Mouse (Mus musculus) left cerebral cortex, postnatal 36 days (tissue): ENCODE results near the gene Tnp2. TPM values are rescaled to one million over a fixed set of nuclear protein-coding genes. Genes with fewer than 3 reads are reported as not detected.

Source experiments
- total RNA-seq, 2 experiments: library from RNA; stranded (reverse); gene quantifications; 2 replicates each; pipeline ENCODE4 v1.2.3; 2021

Gene Tnp2
- total RNA-seq, 2 experiments from 2014 or later, result not detected

Other genes starting within 250 kb of the Tnp2 start
- gene Dexi, start 245.6 kb downstream of the Tnp2 start, total RNA-seq, result 10 to 100 TPM; 65.3 TPM
- 10 to 100 TPM; 92.4 to 97.8 TPM for gene Clec16a, start 243.3 kb downstream of the Tnp2 start, total RNA-seq
- 1 to 10 TPM in 1 of 2 experiments, under 1 TPM in 1; 0.52 to 1.0 TPM for gene Socs1, start 3.1 kb downstream of the Tnp2 start, total RNA-seq
- gene Prm3, start 2.3 kb upstream of the Tnp2 start, total RNA-seq, result not detected
- not detected for gene Prm2, start 7.5 kb upstream of the Tnp2 start, total RNA-seq
- not detected for gene Prm1, start 17.2 kb upstream of the Tnp2 start, total RNA-seq
- gene Gm11172, start 24.3 kb upstream of the Tnp2 start, total RNA-seq, result not detected
- under 1 TPM; 0.18 to 0.25 TPM for gene Rmi2, start 46.4 kb upstream of the Tnp2 start, total RNA-seq